Mouse (Mus musculus): ENCODE data around the gene Npy4r.

DNA sequence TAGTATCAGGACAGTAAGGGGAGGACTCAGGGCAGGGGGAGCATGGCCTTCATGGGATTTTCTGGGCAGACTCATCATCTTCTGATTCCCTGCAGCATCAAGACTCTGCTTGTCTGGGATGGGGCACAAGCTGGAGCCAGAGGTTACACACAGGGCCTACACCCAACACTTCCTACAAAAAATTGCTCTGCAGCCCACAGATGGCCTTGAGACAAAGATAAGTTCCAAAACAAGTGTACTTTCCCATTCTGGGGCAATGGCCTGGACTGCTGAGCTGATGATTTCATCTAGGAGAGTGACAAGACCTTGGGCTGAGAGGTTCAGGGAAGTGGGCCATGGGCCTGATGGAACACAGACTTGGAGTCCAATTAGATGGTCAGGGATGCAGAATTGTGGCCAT lies 16.9 kb downstream of the Npy4r start:
- TF ChIP-seq GATA1 (IDR thresholded peaks at IDR 0.05; ENCODE audit: borderline replicate concordance, low read length) (no peak), CTCF (IDR thresholded peaks at IDR 0.05; ENCODE audit: low read depth, low read length) (no peak), TAL1 (conservative IDR thresholded peaks at IDR 0.05; ENCODE audit: low read depth, low read length) (no peak), POLR2AphosphoS5 (IDR thresholded peaks at IDR 0.05; ENCODE audit: insufficient replicate concordance, low read depth, low read length) (no peak), GATA2 (IDR thresholded peaks at IDR 0.05; ENCODE audit: borderline replicate concordance, low read depth, low read length) (no peak)
